Mouse (Mus musculus): Measurements from ENCODE around the gene Olfr702.

Olfr702 gene

DNA sequence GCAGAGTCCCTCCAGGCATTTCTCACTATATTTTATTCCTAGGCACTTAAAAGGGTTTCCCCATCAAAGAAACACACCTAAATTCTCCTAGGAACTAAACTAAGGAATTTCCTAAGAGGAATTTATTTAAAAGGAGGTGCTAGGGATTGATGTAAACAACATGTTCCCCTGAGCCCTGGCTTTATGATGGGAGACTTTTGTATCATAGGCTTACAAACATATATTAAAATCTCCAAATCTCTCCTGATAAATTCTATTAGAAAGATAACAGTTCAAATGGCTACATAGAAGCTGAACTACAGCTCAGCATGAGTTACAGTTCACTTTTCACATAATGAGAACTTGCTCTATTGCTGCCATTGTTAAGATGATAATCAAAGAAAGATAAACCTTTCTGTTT is at the start of gene Olfr702:
Gene Olfr702 (minus strand): TSS at position 101 of the 400 bp plus-strand sequence.
- no peak for DNase-seq (ENCODE audit: extremely low spot score, low spot score)

GRCm38 (mm10) chr7:106876791-106877190 is 43.1 kb upstream of the Olfr702 start, which contains the start of gene Olfr705:
Gene Olfr705, minus strand, starts transcription at chr7:106876891.
- no peak for DNase-seq (ENCODE audit: extremely low spot score, low spot score)

DNA sequence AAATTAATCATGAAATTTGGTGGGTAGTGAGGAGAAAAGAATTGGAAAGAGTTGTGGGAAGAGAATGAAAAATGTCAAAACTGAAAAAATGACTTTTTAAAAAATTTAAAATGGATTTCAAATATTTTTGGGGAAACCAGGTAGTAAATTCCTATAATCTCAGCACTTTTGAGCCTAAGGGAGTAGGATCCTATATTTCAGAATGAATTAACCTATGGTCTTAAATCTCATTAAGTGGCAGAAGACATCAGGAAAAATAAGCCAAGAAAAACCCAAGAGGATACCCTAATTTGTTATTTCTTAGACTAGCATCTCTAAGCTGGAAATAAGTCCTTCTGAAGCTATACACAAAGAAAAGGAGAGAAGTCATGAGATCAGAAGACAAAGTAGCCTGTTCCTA is 29.2 kb upstream of the Olfr702 start, which contains the start of gene Olfr704:
Gene Olfr704 (plus strand): TSS at position 301 of the 400 bp plus-strand sequence.
- no peak for DNase-seq (ENCODE audit: extremely low spot score, low spot score)

DNA sequence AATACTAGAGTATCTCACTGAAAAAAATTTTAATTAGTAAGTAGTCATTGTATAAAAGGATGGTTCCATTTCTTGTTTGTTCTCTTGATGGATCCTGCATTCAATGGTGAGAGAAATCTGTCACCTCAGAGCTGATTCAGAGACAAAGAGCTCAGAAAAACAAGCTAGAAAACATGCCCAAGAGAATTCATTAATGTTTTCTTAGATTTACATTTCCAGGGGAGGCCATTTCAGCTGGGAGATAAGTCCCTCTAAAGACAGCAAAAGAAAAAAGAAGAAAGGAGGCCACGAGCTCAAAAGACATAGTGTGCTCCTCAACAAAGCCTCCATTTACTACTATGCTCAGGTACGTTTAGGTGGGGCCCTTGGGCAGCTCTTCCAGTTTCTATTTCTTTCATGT is 9.4 kb upstream of the Olfr702 start, which contains the start of gene Olfr703:
Gene Olfr703 (plus strand): TSS at position 301 of the 400 bp plus-strand sequence.
- no peak for DNase-seq (ENCODE audit: extremely low spot score, low spot score)

- no peak for DNase-seq (ENCODE audit: extremely low spot score, low spot score)
Observed at GRCm38 (mm10) chr7:106818414-106818813, 15.3 kb downstream of the Olfr702 start.

DNA sequence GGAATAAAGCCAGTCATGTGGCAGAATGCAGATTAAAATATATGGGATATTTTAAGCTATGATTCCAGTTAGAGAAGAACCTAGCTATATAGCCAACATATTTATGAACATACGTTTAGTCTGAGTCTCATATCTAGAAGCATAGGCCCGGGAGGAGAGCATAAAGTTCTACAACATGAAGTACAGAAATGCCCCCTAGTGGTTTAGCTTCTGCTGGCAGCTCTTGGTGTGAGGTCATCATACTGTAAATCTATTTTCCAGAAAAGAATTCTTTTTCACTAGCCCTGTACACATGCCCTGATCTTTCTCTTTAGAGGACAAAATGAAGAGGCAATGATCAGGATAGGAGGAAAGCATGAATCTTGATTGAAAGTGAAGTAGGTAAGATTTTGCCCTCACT is 17.9 kb downstream of the Olfr702 start:
- no peak for DNase-seq (ENCODE audit: extremely low spot score, low spot score)

- DNase-seq (ENCODE audit: extremely low spot score, low spot score): no peak
Observed at GRCm38 (mm10) chr7:106813829-106814228, 19.9 kb downstream of the Olfr702 start, which contains the start of gene Olfr701. Gene Olfr701, plus strand, starts transcription at chr7:106814129.

DNA sequence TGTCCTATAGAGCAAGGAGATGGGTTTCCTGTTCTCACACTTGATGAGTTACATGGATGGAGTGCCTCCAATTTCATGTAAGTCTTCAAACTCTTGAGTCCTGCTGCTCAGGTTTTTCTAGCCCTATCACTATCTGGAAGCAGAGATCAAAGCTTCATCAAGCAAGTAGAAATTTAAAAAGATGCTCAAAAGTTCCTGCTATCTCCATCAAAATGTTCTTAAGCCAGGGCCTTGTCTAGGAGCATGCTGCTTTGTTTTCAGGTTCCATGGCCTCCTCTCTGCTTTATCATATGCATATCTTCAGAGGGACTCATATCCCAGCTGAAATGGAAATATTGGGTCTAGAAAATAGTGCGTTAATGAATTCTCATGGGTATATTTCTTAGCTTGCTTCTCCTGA is 25.0 kb downstream of the Olfr702 start, which contains the start of gene Olfr700:
Gene Olfr700 (minus strand): TSS at position 101 of the 400 bp plus-strand sequence.
- DNase-seq (ENCODE audit: extremely low spot score, low spot score): no peak

DNA sequence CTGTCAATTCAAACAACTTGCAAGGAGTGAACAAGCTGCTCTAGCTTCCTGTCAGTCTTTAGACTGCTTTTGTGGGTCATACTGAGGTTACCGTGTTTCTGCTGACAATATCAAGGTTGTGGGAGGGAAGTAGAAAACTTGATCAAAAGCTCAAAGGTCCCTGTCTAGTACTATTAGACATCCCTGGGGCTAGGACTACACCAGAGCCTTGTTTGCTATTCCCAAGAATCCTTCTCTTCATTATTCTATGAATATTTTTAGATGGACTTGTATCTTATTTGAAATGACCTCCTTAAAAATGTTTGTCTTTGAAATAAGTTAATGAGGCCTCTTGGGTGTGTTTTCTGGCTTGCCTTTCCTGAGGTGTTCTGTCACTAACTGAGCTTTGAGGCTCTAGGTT is 40.6 kb downstream of the Olfr702 start, which contains the start of gene Olfr699:
Gene Olfr699 (minus strand): TSS at position 101 of the 400 bp plus-strand sequence.
- DNase-seq (ENCODE audit: extremely low spot score, low spot score): no peak

GRCm38 (mm10) chr7:106788330-106788729 is 45.4 kb downstream of the Olfr702 start:
- no peak for DNase-seq (ENCODE audit: extremely low spot score, low spot score)
